Mouse (Mus musculus) cerebellum, adult 18-20 months (tissue): ENCODE results near the gene E2f6.

Experiments
- DNase-seq, 2 experiments: peaks; one replicate each; pipeline ENCODE4 v3.0.0; 2021

E2f6 gene

GRCm38 (mm10) chr12:16876667-16877066 is 65.9 kb downstream of the E2f6 start:
- no peak for DNase-seq

- DNase-seq = no peak
These were observed 66.4 kb downstream of the E2f6 start for GRCm38 (mm10) chr12:16877141-16877540.

- DNase-seq = no peak
These were observed 66.9 kb downstream of the E2f6 start for GRCm38 (mm10) chr12:16877679-16878078.

GRCm38 (mm10) chr12:16879369-16879768 is 68.6 kb downstream of the E2f6 start:
- DNase-seq = no peak

- no peak for DNase-seq
These were observed 69.3 kb downstream of the E2f6 start for GRCm38 (mm10) chr12:16880077-16880476.

- DNase-seq = no peak
These were observed 71.7 kb downstream of the E2f6 start for GRCm38 (mm10) chr12:16882442-16882841.

- DNase-seq = no peak
These were observed 72.3 kb downstream of the E2f6 start for GRCm38 (mm10) chr12:16883111-16883510.

GRCm38 (mm10) chr12:16884534-16884933 is 73.8 kb downstream of the E2f6 start:
- DNase-seq = no peak

GRCm38 (mm10) chr12:16886354-16886753 is 75.6 kb downstream of the E2f6 start:
- no peak for DNase-seq
